9 mouse cellular contexts compared by ENCODE assay signal in the genomic region with DNA sequence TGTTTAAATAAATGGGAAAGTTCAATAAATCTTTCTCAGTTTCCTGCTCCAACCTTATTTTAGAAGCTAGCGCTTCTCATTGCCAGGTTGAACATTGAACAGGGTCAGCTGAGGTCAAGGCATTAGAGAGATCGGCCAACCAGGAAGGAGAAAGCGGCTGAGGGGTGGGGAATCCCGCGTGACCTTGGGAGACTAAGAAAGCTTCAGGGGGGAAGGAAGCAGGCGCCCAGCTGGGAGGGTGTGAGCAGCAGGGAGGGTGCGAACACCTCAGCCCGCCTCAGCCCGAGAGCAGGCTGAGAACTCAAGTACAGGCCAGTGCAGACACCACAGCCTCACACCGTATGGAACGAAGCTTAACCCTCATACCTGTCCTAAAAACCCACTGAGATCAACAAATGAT. TPM values are rescaled to one million over a fixed set of nuclear protein-coding genes. Genes with fewer than 3 reads are reported as not detected.
A peak's percentile ranks its signal among the peaks of the same experiment; 100 is the strongest.
DNase-seq lines count a peak whose midpoint lies in the region; ATAC-seq lines count a peak whose summit lies in the region.
"Had no signal": no experiment of that assay in that cellular context is flagged by ENCODE, and none has a peak within 500 bp of the region (broad histone marks: within the 10 kb centered on the region; RNA-seq: fewer than 3 reads in every experiment).

No protein-coding gene starts in this region.

- H3K9ac ChIP-seq in intestine, embryonic 14.5 days (ENCODE audit: low read length), result no peak overlapping the region
- H3K9ac ChIP-seq in lung, embryonic 16.5 days (ENCODE audit: low read length), result no peak overlapping the region

- no peaks in the 10 kb centered on the region for H3K27me3 ChIP-seq in intestine, embryonic 14.5 days (replicated peaks; ENCODE audit: control insufficient read depth, insufficient read depth, low read length)
- no peaks in the 10 kb centered on the region for H3K27me3 ChIP-seq in lung, embryonic 16.5 days (ENCODE audit: control insufficient read depth, insufficient read depth, low read depth, low read length)
- H3K27me3 ChIP-seq: Patski had no signal

- no peak overlapping the region for H3K4me2 ChIP-seq in intestine, embryonic 14.5 days (ENCODE audit: low read length)
- no peak overlapping the region for H3K4me2 ChIP-seq in lung, embryonic 16.5 days (ENCODE audit: low read depth, low read length)

- no peaks in the 10 kb centered on the region for H3K9me3 ChIP-seq in intestine, embryonic 14.5 days (ENCODE audit: control insufficient read depth, low read length)
- H3K9me3 ChIP-seq in lung, embryonic 16.5 days (ENCODE audit: control insufficient read depth, low read length), result no peaks in the 10 kb centered on the region

- no peak overlapping the region for H3K27ac ChIP-seq in intestine, embryonic 14.5 days (ENCODE audit: low read depth)
- no peak overlapping the region for H3K27ac ChIP-seq in lung, embryonic 16.5 days (ENCODE audit: low read length)

- no peak overlapping the region for H3K4me3 ChIP-seq in intestine, embryonic 14.5 days (ENCODE audit: low read depth, low read length)
- no peak overlapping the region for H3K4me3 ChIP-seq in lung, embryonic 16.5 days (ENCODE audit: low read length)

- peak; percentile 56 for DNase-seq in ovary, postnatal 36 days (ENCODE audit: low spot score)
- DNase-seq in ovary, postnatal 14 days (ENCODE audit: low spot score), result no peak
- no peak for DNase-seq in intestine, embryonic 14.5 days (ENCODE audit: low spot score)
- DNase-seq in layer of hippocampus, adult 11-12 months (ENCODE audit: low spot score), result no peak
- no peak for DNase-seq in thymus, postnatal 14 days
- DNase-seq in left cerebral cortex, postnatal 10 days (ENCODE audit: extremely low spot score in 1 of 2, low spot score in 2 of 2), result no peak
- no peak for DNase-seq in thymus, postnatal 0 days (ENCODE audit: low spot score)

- 24% methylated on average over 11 of the region's 11 CpGs for WGBS in intestine, embryonic 14.5 days
- 29% methylated on average over 11 of the region's 11 CpGs for WGBS in lung, embryonic 16.5 days

- intact Hi-C loops in left cerebral cortex, postnatal 10 days (cut with DNase I), result no loop called here

- peaks cover 14% of the 10 kb centered on the region for H3K4me1 ChIP-seq in intestine, embryonic 14.5 days (replicated peaks; ENCODE audit: control insufficient read depth, insufficient read depth, low read length)
- H3K4me1 ChIP-seq in lung, embryonic 16.5 days (replicated peaks; ENCODE audit: control insufficient read depth, insufficient read depth, low read length), result peaks cover 25% of the 10 kb centered on the region

- H3K36me3 ChIP-seq in intestine, embryonic 14.5 days (ENCODE audit: control insufficient read depth, insufficient read depth, low read length), result peaks cover 12% of the 10 kb centered on the region
- peaks cover under 1% of the 10 kb centered on the region; the same call in 1 of the 2 replicates for H3K36me3 ChIP-seq in lung, embryonic 16.5 days (ENCODE audit: control insufficient read depth, insufficient read depth, low read length)

- ATAC-seq in intestine, embryonic 14.5 days (replicated peaks; ENCODE audit: low FRiP score, low TSS enrichment, low read depth), result peak; percentile 75
- peak; percentile 41; the same call in 1 of the 2 replicates for ATAC-seq in lung, embryonic 16.5 days (ENCODE audit: low read depth)
- ATAC-seq: Patski had no signal

RNA-seq across cellular contexts. Expression of gene Usp12, which starts 22.8 kb away (rescaled TPM):
- 19.2 and 19.6 TPM in 2 replicates for polyA plus RNA-seq in intestine, embryonic 14.5 days (2014; fragmentation: Nextera tagmentation; extraction: Ambion mirVana)
- 17.0 and 17.2 TPM in 2 replicates for polyA plus RNA-seq in lung, embryonic 16.5 days (2015; fragmentation: Nextera tagmentation; extraction: Ambion mirVana)
- 10 to 100 TPM; 55.8 to 59.0 TPM for total RNA-seq in left cerebral cortex, postnatal 10 days (2021)
- 10.7 and 11.5 TPM in 2 replicates for polyA plus RNA-seq in thymus, postnatal 0 days (2015; fragmentation: Nextera tagmentation; extraction: Ambion mirVana)
